Mouse (Mus musculus) MEL (cell line): ENCODE measurements around the gene Lsamp.

Experiments
- BHLHE40 ChIP-seq: IDR thresholded peaks from 2 replicates; pipeline ENCODE4 v1.6.1; 2012; ENCODE audit warnings: low read depth, mild to moderate bottlenecking, inconsistent platforms, low read length, improper control_type of control experiment, borderline replicate concordance
- CHD2 ChIP-seq: IDR thresholded peaks from 2 replicates; pipeline ENCODE4 v1.6.1; 2011; ENCODE audit warnings: low read length, improper control_type of control experiment
- ETS1 ChIP-seq: IDR thresholded peaks from 2 replicates; pipeline ENCODE4 v1.6.1; 2012; ENCODE audit warnings: low read depth, mild to moderate bottlenecking, inconsistent platforms, low read length, improper control_type of control experiment, moderate library complexity
- GABPA ChIP-seq: IDR thresholded peaks from 2 replicates; pipeline ENCODE4 v1.6.1; 2012; ENCODE audit warnings: low read depth, mild to moderate bottlenecking, inconsistent platforms, low read length, improper control_type of control experiment, moderate library complexity
- GATA1 ChIP-seq: IDR thresholded peaks from 2 replicates; pipeline ENCODE4 v1.6.1; 2011; ENCODE audit warnings: low read depth, low read length, improper control_type of control experiment
- MAFK ChIP-seq: IDR thresholded peaks from 2 replicates; pipeline ENCODE4 v1.6.1; 2011; ENCODE audit warnings: low read depth, mild to moderate bottlenecking, low read length, improper control_type of control experiment, borderline replicate concordance
- MYB ChIP-seq: IDR thresholded peaks from 2 replicates; pipeline ENCODE4 v1.6.1; 2011; ENCODE audit warnings: mild to moderate bottlenecking, low read depth, low read length, improper control_type of control experiment
- NRF1 ChIP-seq: IDR thresholded peaks from 2 replicates; pipeline ENCODE4 v1.6.1; 2014; ENCODE audit warnings: low read depth, mild to moderate bottlenecking, inconsistent platforms, low read length, improper control_type of control experiment, moderate library complexity; ENCODE audit not compliant: poor library complexity, insufficient read depth, severe bottlenecking
- POLR2A ChIP-seq, 2 experiments: IDR thresholded peaks; 2 replicates each; pipeline ENCODE4 v1.6.1; 2011 to 2012; ENCODE audit warnings: low read length in 2 of 2, mild to moderate bottlenecking in 2 of 2, control low read depth in 1 of 2, improper control_type of control experiment in 1 of 2, low read depth in 1 of 2, moderate library complexity in 1 of 2; ENCODE audit not compliant: control insufficient read depth in 1 of 2, insufficient read depth in 1 of 2, poor library complexity in 1 of 2
- POLR2AphosphoS5 ChIP-seq: IDR thresholded peaks from 2 replicates; pipeline ENCODE4 v1.6.1; 2012; ENCODE audit warnings: low read depth, borderline replicate concordance, mild to moderate bottlenecking, inconsistent platforms, low read length, moderate library complexity, mixed read lengths
- ZC3H11A ChIP-seq: IDR thresholded peaks from 2 replicates; pipeline ENCODE4 v1.6.1; 2012; ENCODE audit warnings: low read depth, mild to moderate bottlenecking, inconsistent platforms, low read length, improper control_type of control experiment
- ZMIZ1 ChIP-seq: IDR thresholded peaks from 2 replicates; pipeline ENCODE4 v1.6.1; 2012; ENCODE audit warnings: low read depth, mild to moderate bottlenecking, inconsistent platforms, low read length, improper control_type of control experiment, moderate library complexity

- TF ChIP-seq POLR2A (IDR thresholded peaks at IDR 0.05; ENCODE audit: control insufficient read depth in 1 of 2, insufficient read depth in 1 of 2, low read depth in 1 of 2, low read length in 2 of 2, poor library complexity in 1 of 2), result no peak
- TF ChIP-seq BHLHE40, result no peak
- no peak for TF ChIP-seq NRF1
- no peak for TF ChIP-seq GATA1
- TF ChIP-seq ETS1, result no peak
- TF ChIP-seq ZC3H11A, result no peak
- no peak for TF ChIP-seq ZMIZ1
- no peak for TF ChIP-seq MYB
- no peak for TF ChIP-seq CHD2
- no peak for TF ChIP-seq MAFK
- no peak for TF ChIP-seq GABPA
- no peak for TF ChIP-seq POLR2AphosphoS5
Observed at GRCm38 (mm10) chr16:40463411-40464058, 479.4 kb downstream of the Lsamp start.
